Mouse (Mus musculus) liver, embryonic 15.5 days (tissue): ENCODE measurements around the gene Epb41l4b. TPM values are rescaled to one million over a fixed set of nuclear protein-coding genes. Genes with fewer than 3 reads are reported as not detected.

Experiments used
- ATAC-seq: fragments of 200-750 bp; cut with Nextera tagmentation; 2 replicates; pipeline ENCODE4 v1.8.0; 2017; ENCODE audit warnings: moderate number of reproducible peaks, mild to moderate bottlenecking, moderate library complexity; ENCODE audit not compliant: insufficient read depth
- H3K27ac ChIP-seq: fragments of 300-500 bp; sonication (generic); replicated peaks from 2 replicates; pipeline ENCODE4 v1.5.1; 2015; ENCODE audit warnings: mild to moderate bottlenecking, inconsistent platforms
- H3K27me3 ChIP-seq: fragments of 300-500 bp; sonication (generic); 2 replicates; pipeline ENCODE4 v1.6.1; 2015; ENCODE audit warnings: mild to moderate bottlenecking, inconsistent platforms
- H3K36me3 ChIP-seq: fragments of 300-500 bp; sonication (generic); replicated peaks from 2 replicates; pipeline ENCODE4 v1.6.1; 2015; ENCODE audit warnings: moderate library complexity, mild to moderate bottlenecking, inconsistent platforms
- H3K4me1 ChIP-seq: fragments of 300-500 bp; sonication (generic); replicated peaks from 2 replicates; pipeline ENCODE4 v1.6.1; 2015; ENCODE audit warnings: inconsistent platforms
- H3K4me2 ChIP-seq: fragments of 300-500 bp; sonication (generic); 2 replicates; pipeline ENCODE4 v1.6.1; 2015; ENCODE audit warnings: moderate library complexity, mild to moderate bottlenecking, inconsistent platforms
- H3K4me3 ChIP-seq: fragments of 300-500 bp; sonication (generic); replicated peaks from 2 replicates; pipeline ENCODE4 v1.5.1; 2015; ENCODE audit warnings: mild to moderate bottlenecking, inconsistent platforms
- H3K9ac ChIP-seq: fragments of 300-500 bp; sonication (generic); 2 replicates; pipeline ENCODE4 v1.6.1; 2015; ENCODE audit warnings: moderate library complexity, mild to moderate bottlenecking, inconsistent platforms
- H3K9me3 ChIP-seq: fragments of 300-500 bp; sonication (generic); replicated peaks from 2 replicates; pipeline ENCODE4 v1.6.1; 2016; ENCODE audit warnings: inconsistent platforms
- WGBS: fragments of 180-500 bp; shearing (Covaris S2); methylation state at CpG from one replicate; pipeline ENCODE4 v1.1.7; 2015; ENCODE audit warnings: mixed read lengths; ENCODE audit not compliant: insufficient replicate concordance; 5-methylcytosine and 5-hydroxymethylcytosine counted together
- polyA plus RNA-seq: library from polyadenylated mRNA; unstranded; fragments of >200 nt; fragmentation: Nextera tagmentation; extraction: Ambion mirVana; gene quantifications from 2 replicates; pipeline ENCODE4 v1.2.1, GENCODE M21; 2015

The Epb41l4b gene
- polyA plus RNA-seq, 1 experiment from 2014 or later = 2.0 TPM

DNA sequence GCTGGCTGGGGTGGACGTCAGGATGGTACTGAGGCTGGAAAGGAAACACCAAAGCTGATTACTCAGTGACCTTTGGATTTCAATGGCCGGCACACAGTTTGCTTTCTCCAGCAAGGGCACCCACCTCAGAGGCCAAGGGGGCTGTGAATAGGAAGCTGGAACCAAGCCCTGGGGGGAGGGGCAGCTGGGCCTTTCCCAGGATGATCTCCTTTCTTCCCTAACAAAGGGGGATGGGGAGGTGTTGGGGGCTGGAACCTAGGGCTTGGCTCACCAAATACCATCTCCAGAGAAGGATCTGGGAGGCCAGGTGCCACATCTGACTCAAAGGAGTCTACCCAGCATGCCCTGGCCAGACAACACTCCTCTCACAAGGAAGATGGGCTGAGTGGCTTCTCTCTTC, 78.4 kb downstream of the Epb41l4b start:
- no peaks in the 10 kb centered on the region for H3K36me3 ChIP-seq
- H3K27ac ChIP-seq = no peak overlapping the region
- no peaks in the 10 kb centered on the region for H3K9me3 ChIP-seq
- H3K4me3 ChIP-seq = no peak overlapping the region
- H3K9ac ChIP-seq = no peak overlapping the region
- 0 out of 2 replicates have a peak overlapping the region, but pooled peaks have one; percentile 15 for H3K4me2 ChIP-seq
- WGBS = 33% methylated on average over 2 of the region's 2 CpGs
- no peaks in the 10 kb centered on the region for H3K27me3 ChIP-seq
- ATAC-seq = no peak; the same call in 1 of the 2 replicates
- peaks cover 5% of the 10 kb centered on the region; the same call in 1 of the 2 replicates for H3K4me1 ChIP-seq

DNA sequence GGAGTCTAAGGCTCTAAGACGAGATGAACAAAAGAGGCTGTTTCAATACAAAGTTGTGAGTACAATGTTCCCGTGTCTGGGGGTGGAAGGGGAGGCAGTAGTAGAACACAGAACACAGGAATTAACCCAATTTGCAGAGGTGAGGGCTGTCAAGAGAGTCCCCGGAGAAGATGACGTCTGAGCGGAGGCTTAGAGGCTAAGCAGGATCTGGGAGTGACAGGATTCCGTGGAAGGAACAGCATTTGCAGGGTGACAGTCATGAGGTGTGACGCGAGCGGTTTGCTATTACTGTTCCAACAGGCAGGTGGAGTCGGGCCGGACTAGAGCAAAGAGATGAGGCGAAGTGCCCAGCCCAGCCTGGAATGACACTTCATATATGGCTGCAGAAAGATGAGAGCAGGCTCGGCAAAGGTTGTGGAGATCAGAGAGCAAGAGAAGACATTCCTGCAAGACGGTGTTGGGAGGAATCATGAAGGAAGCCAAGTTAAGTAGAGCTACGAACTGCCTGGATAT, 82.9 kb downstream of the Epb41l4b start:
- Histone ChIP-seq H3K36me3 (no peaks in the 10 kb centered on the region), H3K4me1 (peaks cover 11% of the 10 kb centered on the region; the same call in 1 of the 2 replicates), H3K4me3 (no peak overlapping the region), H3K9me3 (no peaks in the 10 kb centered on the region), H3K27me3 (no peaks in the 10 kb centered on the region), H3K4me2 (no peak overlapping the region), H3K9ac (no peak overlapping the region), H3K27ac (no peak overlapping the region)
- 71% methylated on average over 15 of the region's 15 CpGs for WGBS
- ATAC-seq = no peak

DNA sequence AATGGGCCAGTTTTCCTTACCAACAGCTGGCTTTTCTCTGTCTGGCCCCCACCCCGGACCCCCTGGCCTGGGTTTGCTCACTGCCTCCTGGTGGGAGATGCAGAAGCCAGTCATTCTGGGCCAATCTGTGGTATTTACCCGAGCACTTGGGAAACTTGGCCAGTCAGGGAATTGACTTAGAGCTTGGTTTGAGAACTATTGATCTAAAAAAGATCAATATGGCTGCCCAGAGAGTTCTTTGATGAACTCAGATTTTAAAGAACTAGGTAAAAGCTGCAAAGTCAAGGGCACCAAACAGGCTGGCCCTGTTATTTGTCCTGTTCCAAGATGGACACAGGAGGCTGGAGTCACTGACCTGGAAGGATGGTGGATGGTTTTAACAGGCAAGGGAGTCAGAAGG, 84.6 kb downstream of the Epb41l4b start:
- ATAC-seq = no peak
- Histone ChIP-seq H3K4me2 (no peak overlapping the region), H3K4me3 (no peak overlapping the region), H3K9ac (no peak overlapping the region), H3K9me3 (no peaks in the 10 kb centered on the region), H3K36me3 (no peaks in the 10 kb centered on the region), H3K27me3 (no peaks in the 10 kb centered on the region), H3K27ac (no peak overlapping the region), H3K4me1 (0 out of 2 replicates have a peak, but pooled peaks cover 6% of the 10 kb centered on the region)
- WGBS = 55% methylated on average over 2 of the region's 2 CpGs

DNA sequence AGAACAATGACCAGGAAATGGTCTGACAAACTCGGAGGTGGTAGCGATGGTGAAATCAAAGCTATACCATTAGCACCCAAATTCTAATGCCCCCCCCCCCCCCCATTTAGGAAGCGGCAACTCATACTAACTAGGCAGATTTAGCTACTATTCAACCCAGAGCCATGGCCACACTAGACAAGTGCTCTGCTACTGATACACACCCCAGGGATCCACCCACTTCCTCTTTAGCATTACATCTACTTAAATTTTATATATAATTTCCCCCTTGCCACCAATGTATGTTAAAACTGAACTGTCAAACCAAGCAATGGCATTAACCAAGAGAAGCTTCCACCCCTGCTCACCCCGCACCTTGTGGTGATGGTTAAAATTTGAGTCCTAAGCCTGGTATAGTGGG, 85.6 kb downstream of the Epb41l4b start:
- H3K9ac ChIP-seq = no peak overlapping the region
- H3K27me3 ChIP-seq = no peaks in the 10 kb centered on the region
- 50% methylated on average over 4 of the region's 4 CpGs for WGBS
- no peak overlapping the region for H3K4me2 ChIP-seq
- H3K36me3 ChIP-seq = no peaks in the 10 kb centered on the region
- 0 out of 2 replicates have a peak, but pooled peaks cover 6% of the 10 kb centered on the region for H3K4me1 ChIP-seq
- H3K27ac ChIP-seq = no peak overlapping the region
- H3K9me3 ChIP-seq = no peaks in the 10 kb centered on the region
- H3K4me3 ChIP-seq = no peak overlapping the region
- no peak for ATAC-seq

DNA sequence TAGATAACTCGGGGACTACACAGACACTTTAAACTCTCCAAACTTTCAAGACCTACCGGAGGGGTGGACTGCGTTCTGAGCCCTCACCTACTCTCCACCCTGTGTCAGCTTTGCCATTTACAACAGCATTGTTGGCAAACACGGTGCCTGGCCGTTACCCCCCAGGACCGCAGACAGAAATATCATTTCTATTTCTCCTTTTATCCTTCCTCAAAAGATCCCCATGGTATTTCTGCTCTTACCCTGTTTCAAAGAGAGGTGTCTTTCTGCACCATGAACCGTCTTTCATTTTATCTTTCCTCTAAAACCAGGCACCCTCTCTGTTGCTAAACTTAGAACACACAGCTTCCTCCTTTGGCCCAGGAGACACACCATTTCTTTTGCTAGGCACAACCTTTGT, 87.6 kb downstream of the Epb41l4b start:
- peak overlapping the region; percentile 33; the same call in 1 of the 2 replicates for H3K27ac ChIP-seq
- H3K4me3 ChIP-seq = no peak overlapping the region
- 0 out of 2 replicates have a peak, but pooled peaks cover 6% of the 10 kb centered on the region for H3K4me1 ChIP-seq
- no peaks in the 10 kb centered on the region for H3K27me3 ChIP-seq
- ATAC-seq = no peak
- H3K4me2 ChIP-seq = no peak overlapping the region
- H3K36me3 ChIP-seq = no peaks in the 10 kb centered on the region
- WGBS = 13% methylated on average over 7 of the region's 7 CpGs
- no peak overlapping the region for H3K9ac ChIP-seq
- H3K9me3 ChIP-seq = no peaks in the 10 kb centered on the region

DNA sequence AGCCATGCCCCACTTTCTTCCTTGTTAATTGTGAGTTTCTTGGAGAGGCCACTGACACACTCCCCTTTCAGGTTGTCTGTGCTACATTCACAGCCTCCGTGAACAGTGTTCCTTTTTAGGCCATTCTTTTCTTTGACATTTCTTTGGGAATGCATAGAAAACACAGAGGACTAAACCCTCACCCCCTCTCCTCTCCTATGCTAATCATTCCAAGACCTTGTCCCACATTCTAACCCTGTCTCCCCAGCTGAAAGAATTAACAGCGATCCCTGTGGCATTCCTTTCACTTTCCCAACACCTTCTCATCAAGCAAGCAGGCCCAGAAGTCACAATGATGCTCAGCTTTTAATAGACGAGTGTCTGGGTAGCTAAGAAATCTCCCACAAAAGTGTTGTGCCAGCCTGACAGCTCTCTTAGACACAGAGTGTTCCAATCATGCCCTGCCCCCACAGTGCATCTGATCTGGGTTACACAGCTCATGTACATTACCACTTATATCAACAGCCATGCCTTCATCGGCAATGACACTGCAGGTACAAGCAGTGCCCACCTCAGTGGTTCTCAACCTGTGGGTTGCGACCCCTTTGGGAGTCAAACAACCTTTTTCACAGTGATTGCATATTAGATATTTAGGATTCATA, 93.8 kb downstream of the Epb41l4b start:
- no peak for ATAC-seq
- Histone ChIP-seq H3K4me2 (no peak overlapping the region), H3K27me3 (no peaks in the 10 kb centered on the region), H3K9me3 (no peaks in the 10 kb centered on the region), H3K9ac (no peak overlapping the region), H3K4me3 (no peak overlapping the region), H3K36me3 (no peaks in the 10 kb centered on the region), H3K27ac (no peak overlapping the region), H3K4me1 (no peaks in the 10 kb centered on the region)
- WGBS = 51% methylated on average over 5 of the region's 5 CpGs

DNA sequence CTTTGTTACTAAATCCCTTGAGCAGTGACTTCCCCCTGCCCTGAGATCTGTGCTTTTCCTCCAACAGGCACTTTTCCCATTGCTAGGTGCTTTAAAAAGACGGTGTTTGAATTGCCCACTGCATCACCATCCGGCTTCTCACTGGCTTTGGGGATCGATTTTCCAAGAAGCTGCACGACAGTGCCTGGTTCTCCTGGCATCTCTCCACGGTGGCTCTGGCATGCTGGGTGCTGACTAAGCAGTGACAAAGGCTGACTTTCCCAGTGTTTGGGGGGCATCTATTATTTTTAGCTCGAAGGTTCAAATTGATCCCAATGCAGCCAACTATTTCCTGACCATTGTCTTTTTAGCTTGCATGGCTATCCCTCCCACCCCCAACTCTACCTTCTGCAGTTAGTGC, 94.7 kb downstream of the Epb41l4b start:
- WGBS = 35% methylated on average over 6 of the region's 6 CpGs
- ATAC-seq = no peak

DNA sequence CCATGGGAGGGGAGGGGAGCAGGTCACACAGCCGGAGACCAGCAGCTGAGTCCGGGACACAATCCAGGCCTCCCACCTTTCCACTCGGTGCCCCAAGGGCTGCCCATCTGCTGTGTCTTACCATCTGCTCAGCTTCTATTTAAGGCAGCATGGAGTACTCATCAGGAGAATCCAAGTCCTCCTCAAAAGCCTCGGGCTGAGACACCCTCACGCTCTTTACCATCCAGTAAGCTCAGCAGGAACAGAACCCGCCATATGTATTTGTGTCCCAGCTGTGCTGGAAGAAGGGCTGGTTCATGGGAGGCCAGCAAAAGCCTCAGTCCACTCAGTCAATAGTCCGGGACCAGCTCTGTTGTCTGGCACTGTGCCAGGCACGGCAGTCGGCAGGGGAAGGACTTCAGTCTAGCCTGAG, 97.1 kb downstream of the Epb41l4b start:
- H3K27ac ChIP-seq = no peak overlapping the region
- H3K27me3 ChIP-seq = no peaks in the 10 kb centered on the region
- H3K4me2 ChIP-seq = no peak overlapping the region
- H3K9ac ChIP-seq = no peak overlapping the region
- H3K4me3 ChIP-seq = no peak overlapping the region
- H3K9me3 ChIP-seq = no peaks in the 10 kb centered on the region
- H3K36me3 ChIP-seq = no peaks in the 10 kb centered on the region
- no peak for ATAC-seq
- no peaks in the 10 kb centered on the region for H3K4me1 ChIP-seq
- 64% methylated on average over 9 of the region's 9 CpGs for WGBS

More for the DNA sequence above, 94.7 kb downstream of the Epb41l4b start:
- Histone ChIP-seq H3K27ac (no peak overlapping the region), H3K27me3 (no peaks in the 10 kb centered on the region), H3K9ac (no peak overlapping the region), H3K4me3 (no peak overlapping the region), H3K9me3 (no peaks in the 10 kb centered on the region), H3K4me2 (no peak overlapping the region), H3K36me3 (no peaks in the 10 kb centered on the region), H3K4me1 (no peaks in the 10 kb centered on the region)

DNA sequence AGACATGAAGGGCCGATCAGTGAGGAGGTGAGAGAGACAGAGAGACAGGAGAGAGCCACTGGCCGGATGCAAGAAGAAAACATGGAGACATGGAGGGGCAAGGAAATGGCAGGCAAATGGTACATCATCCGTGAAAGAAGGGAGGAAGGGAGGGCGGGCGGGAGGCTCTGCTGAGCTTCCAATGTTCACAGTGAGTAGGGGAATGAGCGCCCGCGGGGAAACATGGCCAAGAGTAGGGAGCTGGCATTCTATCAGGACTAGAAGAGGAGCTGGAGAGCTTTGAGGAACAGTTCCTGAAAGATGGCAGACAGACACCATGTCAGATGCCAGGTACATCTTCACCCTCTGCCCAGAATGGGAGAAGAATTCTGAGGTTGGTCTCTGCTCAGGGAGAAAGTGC, 99.6 kb downstream of the Epb41l4b start:
- no peaks in the 10 kb centered on the region for H3K36me3 ChIP-seq
- H3K27ac ChIP-seq = no peak overlapping the region
- H3K9ac ChIP-seq = no peak overlapping the region
- ATAC-seq = no peak
- no peaks in the 10 kb centered on the region for H3K9me3 ChIP-seq
- no peak overlapping the region for H3K4me3 ChIP-seq
- H3K27me3 ChIP-seq = no peaks in the 10 kb centered on the region
- no peaks in the 10 kb centered on the region for H3K4me1 ChIP-seq
- WGBS = 82% methylated on average over 8 of the region's 8 CpGs
- no peak overlapping the region for H3K4me2 ChIP-seq

DNA sequence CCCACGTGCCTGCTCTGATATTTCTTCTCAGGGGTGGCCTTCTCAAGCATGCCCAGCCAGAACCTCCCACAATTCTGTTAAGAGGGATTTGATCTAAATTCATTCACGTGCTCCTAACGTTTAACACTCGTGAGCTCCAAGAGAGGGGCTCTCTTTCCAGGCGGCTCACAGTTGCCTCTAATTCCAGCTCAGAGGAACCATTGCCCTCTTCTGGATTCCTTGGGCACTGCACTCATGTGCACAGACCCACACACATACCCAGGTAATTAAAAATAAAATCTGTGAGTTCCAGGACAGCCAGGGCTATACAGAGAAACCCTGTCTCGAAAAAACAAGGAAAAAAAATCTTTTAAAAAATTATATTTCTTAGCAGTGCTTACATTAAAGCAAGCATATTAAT, 101.6 kb downstream of the Epb41l4b start:
- H3K4me3 ChIP-seq = no peak overlapping the region
- H3K27me3 ChIP-seq = no peaks in the 10 kb centered on the region
- 70% methylated on average over 6 of the region's 6 CpGs for whole genome bisulfite sequencing
- no peaks in the 10 kb centered on the region for H3K36me3 ChIP-seq
- no peaks in the 10 kb centered on the region for H3K4me1 ChIP-seq
- no peak overlapping the region for H3K27ac ChIP-seq
- ATAC-seq = no peak
- no peak overlapping the region for H3K4me2 ChIP-seq
- H3K9ac ChIP-seq = no peak overlapping the region
- H3K9me3 ChIP-seq = no peaks in the 10 kb centered on the region

DNA sequence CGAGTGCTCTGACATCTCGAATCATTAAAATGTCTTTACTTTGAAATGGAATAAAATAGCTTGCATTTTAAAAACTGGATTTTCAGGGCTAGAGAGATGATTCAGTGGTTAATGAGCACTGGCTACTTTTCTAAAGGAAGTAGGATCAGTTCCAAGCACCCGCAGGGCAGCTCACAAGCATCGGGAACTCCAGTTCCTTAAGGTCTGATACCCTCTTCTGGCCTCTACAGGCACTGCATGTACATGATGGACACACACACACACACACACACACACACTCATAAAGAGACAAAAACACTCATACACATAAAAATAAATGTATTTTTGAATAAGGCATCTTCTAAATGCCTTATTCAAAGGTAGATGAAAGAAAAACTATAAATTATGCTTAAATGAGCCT, 102.0 kb downstream of the Epb41l4b start:
- Histone ChIP-seq H3K27me3 (no peaks in the 10 kb centered on the region), H3K36me3 (no peaks in the 10 kb centered on the region), H3K9me3 (no peaks in the 10 kb centered on the region), H3K9ac (no peak overlapping the region), H3K27ac (no peak overlapping the region), H3K4me2 (no peak overlapping the region), H3K4me3 (no peak overlapping the region), H3K4me1 (no peaks in the 10 kb centered on the region)
- WGBS = 81% methylated on average over 4 of the region's 4 CpGs
- no peak for ATAC-seq

DNA sequence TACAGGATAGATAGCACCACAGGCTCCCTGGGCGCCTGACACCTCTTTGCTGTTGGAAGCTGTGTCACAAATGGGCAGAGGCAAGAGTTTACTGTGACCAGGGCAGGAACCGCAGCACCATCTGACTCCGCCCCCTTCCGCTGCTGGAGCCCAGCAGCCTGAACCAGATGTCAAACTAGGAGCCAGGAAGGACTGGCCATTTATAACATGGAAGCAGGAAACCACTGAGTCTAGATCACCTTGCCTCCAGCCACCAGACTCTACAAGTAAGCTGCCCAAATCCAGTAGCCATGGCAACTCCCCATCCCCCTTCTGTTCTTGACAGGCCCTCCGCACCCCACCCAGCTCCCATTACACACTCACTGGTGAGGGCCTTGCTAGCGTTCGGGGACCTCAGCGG, 102.8 kb downstream of the Epb41l4b start:
- Histone ChIP-seq H3K27me3 (no peaks in the 10 kb centered on the region), H3K4me2 (no peak overlapping the region), H3K9ac (no peak overlapping the region), H3K36me3 (no peaks in the 10 kb centered on the region), H3K9me3 (no peaks in the 10 kb centered on the region), H3K27ac (no peak overlapping the region), H3K4me3 (no peak overlapping the region), H3K4me1 (no peaks in the 10 kb centered on the region)
- 27% methylated on average over 8 of the region's 8 CpGs for WGBS
- no peak for ATAC-seq
